Mouse (Mus musculus) intestine, embryonic 15.5 days (tissue): Measurements from ENCODE around the gene Eloa. TPM values are rescaled to one million over a fixed set of nuclear protein-coding genes. Genes with fewer than 3 reads are reported as not detected.
A peak's percentile ranks its signal among the peaks of the same experiment; 100 is the strongest.

Experiments used
- ATAC-seq: fragments of 200-750 bp; cut with Nextera tagmentation; 2 replicates; pipeline ENCODE4 v1.8.0; 2017; ENCODE audit warnings: moderate TSS enrichment, moderate library complexity
- H3K27ac ChIP-seq: fragments of 300-500 bp; sonication (generic); 2 replicates; pipeline ENCODE4 v1.5.1; 2015; ENCODE audit warnings: mild to moderate bottlenecking, inconsistent platforms
- H3K27me3 ChIP-seq: fragments of 300-500 bp; sonication (generic); replicated peaks from 2 replicates; pipeline ENCODE4 v1.6.1; 2015; ENCODE audit warnings: inconsistent platforms
- H3K36me3 ChIP-seq: fragments of 300-500 bp; sonication (generic); 2 replicates; pipeline ENCODE4 v1.6.1; 2015; ENCODE audit warnings: inconsistent platforms
- H3K4me1 ChIP-seq: fragments of 300-500 bp; sonication (generic); replicated peaks from 2 replicates; pipeline ENCODE4 v1.6.1; 2015; ENCODE audit warnings: inconsistent platforms
- H3K4me2 ChIP-seq: fragments of 300-500 bp; sonication (generic); replicated peaks from 2 replicates; pipeline ENCODE4 v1.6.1; 2015; ENCODE audit warnings: mild to moderate bottlenecking, inconsistent platforms
- H3K4me3 ChIP-seq: fragments of 300-500 bp; sonication (generic); replicated peaks from 2 replicates; pipeline ENCODE4 v1.5.1; 2015; ENCODE audit warnings: inconsistent platforms
- H3K9ac ChIP-seq: fragments of 300-500 bp; sonication (generic); 2 replicates; pipeline ENCODE4 v1.6.1; 2015; ENCODE audit warnings: inconsistent platforms
- H3K9me3 ChIP-seq: fragments of 300-500 bp; sonication (generic); 2 replicates; pipeline ENCODE4 v1.6.1; 2016; ENCODE audit warnings: inconsistent platforms
- WGBS: fragments of 180-500 bp; shearing (Covaris S2); methylation state at CpG from one replicate; pipeline ENCODE4 v1.1.7; 2015; 5-methylcytosine and 5-hydroxymethylcytosine counted together
- polyA plus RNA-seq: library from polyadenylated mRNA; unstranded; fragments of >200 nt; fragmentation: Nextera tagmentation; extraction: Ambion mirVana; gene quantifications from 2 replicates; pipeline ENCODE4 v1.2.1, GENCODE M21; 2015

Gene Eloa
- polyA plus RNA-seq, 1 experiment from 2014 or later, result 34.4 TPM

- Histone ChIP-seq H3K9me3 (no peaks in the 10 kb centered on the region), H3K27me3 (no peaks in the 10 kb centered on the region), H3K36me3 (no peaks in the 10 kb centered on the region), H3K4me3 (no peak overlapping the region), H3K4me1 (peaks cover 9% of the 10 kb centered on the region), H3K27ac (no peak overlapping the region), H3K9ac (no peak overlapping the region), H3K4me2 (no peak overlapping the region)
- WGBS, result 74% methylated on average over 8 of the region's 8 CpGs
- ATAC-seq, result no peak
These were observed 6.0 kb upstream of the Eloa start for GRCm38 (mm10) chr4:136027416-136028131.

GRCm38 (mm10) chr4:136025350-136025749, 3.8 kb upstream of the Eloa start:
- H3K4me1 ChIP-seq, result no peaks in the 10 kb centered on the region
- no peak overlapping the region for H3K4me2 ChIP-seq
- H3K9me3 ChIP-seq, result no peaks in the 10 kb centered on the region
- no peaks in the 10 kb centered on the region for H3K27me3 ChIP-seq
- no peak for ATAC-seq
- H3K27ac ChIP-seq, result no peak overlapping the region
- H3K9ac ChIP-seq, result no peak overlapping the region
- 79% methylated on average over 1 of the region's 1 CpGs for whole genome bisulfite sequencing
- no peak overlapping the region for H3K4me3 ChIP-seq
- H3K36me3 ChIP-seq, result no peaks in the 10 kb centered on the region

GRCm38 (mm10) chr4:136022924-136023323, 1.4 kb upstream of the Eloa start:
- 90% methylated on average over 9 of the region's 9 CpGs for WGBS

GRCm38 (mm10) chr4:136020743-136021548, 617 bp downstream of the Eloa start:
- H3K36me3 ChIP-seq, result no peaks in the 10 kb centered on the region
- WGBS, result under 1% methylated on average over 53 of the region's 62 CpGs
- H3K4me1 ChIP-seq, result peaks cover 11% of the 10 kb centered on the region; the same call in 1 of the 2 replicates
- peak overlapping the region; percentile 73 for H3K4me2 ChIP-seq
- peak overlapping the region; percentile 97 for H3K9ac ChIP-seq
- H3K4me3 ChIP-seq, result peak overlapping the region; percentile 78
- no peaks in the 10 kb centered on the region for H3K27me3 ChIP-seq
- H3K27ac ChIP-seq, result peak overlapping the region; percentile 84
- no peaks in the 10 kb centered on the region for H3K9me3 ChIP-seq
- ATAC-seq, result peak; percentile 82

More at GRCm38 (mm10) chr4:136022924-136023323, 1.4 kb upstream of the Eloa start:
- H3K4me2 ChIP-seq, result no peak overlapping the region
- peaks cover 11% of the 10 kb centered on the region; the same call in 1 of the 2 replicates for H3K4me1 ChIP-seq
- no peaks in the 10 kb centered on the region for H3K27me3 ChIP-seq
- H3K9ac ChIP-seq, result no peak overlapping the region
- H3K4me3 ChIP-seq, result no peak overlapping the region
- ATAC-seq, result no peak
- H3K9me3 ChIP-seq, result no peaks in the 10 kb centered on the region
- no peaks in the 10 kb centered on the region for H3K36me3 ChIP-seq
- H3K27ac ChIP-seq, result no peak overlapping the region

- no peak overlapping the region for H3K4me2 ChIP-seq
- peaks cover 11% of the 10 kb centered on the region; the same call in 1 of the 2 replicates for H3K4me1 ChIP-seq
These were observed 5.4 kb downstream of the Eloa start for GRCm38 (mm10) chr4:136016059-136016602.

GRCm38 (mm10) chr4:136010586-136010985, 11.0 kb downstream of the Eloa start:
- H3K36me3 ChIP-seq, result peaks cover 52% of the 10 kb centered on the region
- H3K27ac ChIP-seq, result no peak overlapping the region
- H3K27me3 ChIP-seq, result no peaks in the 10 kb centered on the region
- H3K4me1 ChIP-seq, result no peaks in the 10 kb centered on the region
- WGBS, result 93% methylated on average over 4 of the region's 4 CpGs
- no peak overlapping the region for H3K4me3 ChIP-seq
- H3K9me3 ChIP-seq, result no peaks in the 10 kb centered on the region
- H3K9ac ChIP-seq, result no peak overlapping the region
- no peak overlapping the region for H3K4me2 ChIP-seq
- no peak for ATAC-seq

More at GRCm38 (mm10) chr4:136016059-136016602, 5.4 kb downstream of the Eloa start:
- H3K27ac ChIP-seq, result no peak overlapping the region
- no peak for ATAC-seq
- H3K27me3 ChIP-seq, result no peaks in the 10 kb centered on the region
- no peak overlapping the region for H3K4me3 ChIP-seq
- no peaks in the 10 kb centered on the region for H3K9me3 ChIP-seq
- WGBS, result 76% methylated on average over 3 of the region's 3 CpGs
- H3K9ac ChIP-seq, result no peak overlapping the region
- H3K36me3 ChIP-seq, result peaks cover 10% of the 10 kb centered on the region; the same call in 1 of the 2 replicates

- H3K9me3 ChIP-seq, result no peaks in the 10 kb centered on the region
- H3K4me2 ChIP-seq, result no peak overlapping the region
- H3K36me3 ChIP-seq, result peaks cover 65% of the 10 kb centered on the region
- H3K9ac ChIP-seq, result no peak overlapping the region
- H3K27me3 ChIP-seq, result no peaks in the 10 kb centered on the region
- H3K4me3 ChIP-seq, result no peak overlapping the region
- 87% methylated on average over 8 of the region's 8 CpGs for WGBS
- H3K27ac ChIP-seq, result no peak overlapping the region
- no peaks in the 10 kb centered on the region for H3K4me1 ChIP-seq
- no peak for ATAC-seq
These were observed 12.6 kb downstream of the Eloa start for GRCm38 (mm10) chr4:136008782-136009447.

- WGBS, result 92% methylated on average over 3 of the region's 3 CpGs
- H3K9me3 ChIP-seq, result no peaks in the 10 kb centered on the region
- H3K4me3 ChIP-seq, result no peak overlapping the region
- H3K4me2 ChIP-seq, result no peak overlapping the region
- H3K27me3 ChIP-seq, result no peaks in the 10 kb centered on the region
- H3K36me3 ChIP-seq, result peaks cover 64% of the 10 kb centered on the region
- H3K9ac ChIP-seq, result no peak overlapping the region
- ATAC-seq, result no peak
- H3K27ac ChIP-seq, result no peak overlapping the region
- H3K4me1 ChIP-seq, result no peaks in the 10 kb centered on the region
These were observed 14.7 kb downstream of the Eloa start for GRCm38 (mm10) chr4:136006821-136007220.

- 93% methylated on average over 2 of the region's 2 CpGs for WGBS
- Histone ChIP-seq H3K27ac (no peak overlapping the region), H3K4me1 (no peaks in the 10 kb centered on the region), H3K9ac (no peak overlapping the region), H3K27me3 (no peaks in the 10 kb centered on the region), H3K9me3 (no peaks in the 10 kb centered on the region), H3K36me3 (peaks cover 59% of the 10 kb centered on the region), H3K4me2 (no peak overlapping the region), H3K4me3 (no peak overlapping the region)
- no peak for ATAC-seq
These were observed 16.6 kb downstream of the Eloa start for GRCm38 (mm10) chr4:136004921-136005320.

GRCm38 (mm10) chr4:136004107-136004675, 17.4 kb downstream of the Eloa start:
- H3K9me3 ChIP-seq, result no peaks in the 10 kb centered on the region
- WGBS, result 84% methylated on average over 5 of the region's 5 CpGs
- ATAC-seq, result no peak
- H3K36me3 ChIP-seq, result peaks cover 53% of the 10 kb centered on the region
- H3K27me3 ChIP-seq, result no peaks in the 10 kb centered on the region
- no peak overlapping the region for H3K27ac ChIP-seq
- no peak overlapping the region for H3K4me2 ChIP-seq
- no peak overlapping the region for H3K4me3 ChIP-seq
- H3K4me1 ChIP-seq, result no peaks in the 10 kb centered on the region
- no peak overlapping the region for H3K9ac ChIP-seq

GRCm38 (mm10) chr4:135995118-135995517, 26.4 kb downstream of the Eloa start:
- no peak for ATAC-seq
- WGBS, result 81% methylated on average over 4 of the region's 4 CpGs
- H3K4me2 ChIP-seq, result no peak overlapping the region

GRCm38 (mm10) chr4:135993941-135994340, 27.6 kb downstream of the Eloa start:
- H3K36me3 ChIP-seq, result no peaks in the 10 kb centered on the region
- H3K27ac ChIP-seq, result no peak overlapping the region
- no peaks in the 10 kb centered on the region for H3K4me1 ChIP-seq
- no peak overlapping the region for H3K4me3 ChIP-seq
- no peak overlapping the region for H3K4me2 ChIP-seq
- no peaks in the 10 kb centered on the region for H3K27me3 ChIP-seq
- H3K9ac ChIP-seq, result no peak overlapping the region
- 93% methylated on average over 6 of the region's 6 CpGs for WGBS
- no peak for ATAC-seq
- no peaks in the 10 kb centered on the region for H3K9me3 ChIP-seq

More at GRCm38 (mm10) chr4:135995118-135995517, 26.4 kb downstream of the Eloa start:
- H3K9me3 ChIP-seq, result no peaks in the 10 kb centered on the region
- H3K4me1 ChIP-seq, result no peaks in the 10 kb centered on the region
- no peak overlapping the region for H3K4me3 ChIP-seq
- no peaks in the 10 kb centered on the region for H3K36me3 ChIP-seq
- H3K27ac ChIP-seq, result no peak overlapping the region
- H3K27me3 ChIP-seq, result no peaks in the 10 kb centered on the region
- no peak overlapping the region for H3K9ac ChIP-seq
